Mouse (Mus musculus) intestine, embryonic 14.5 days (tissue): ENCODE measurements around the gene Vmn1r26. TPM values are rescaled to one million over a fixed set of nuclear protein-coding genes. Genes with fewer than 3 reads are reported as not detected.
"Not testable (repeated sequence)": the region's sequence is repeated elsewhere in the genome, so short reads cannot be mapped to it uniquely, and the experiment has no call there.

Experiments
- ATAC-seq: fragments of 200-750 bp; cut with Nextera tagmentation; replicated peaks from 2 replicates; pipeline ENCODE4 v1.8.0; 2017; ENCODE audit warnings: low read depth, moderate number of reproducible peaks, moderate TSS enrichment, moderate library complexity; ENCODE audit not compliant: low FRiP score, low TSS enrichment
- DNase-seq: peaks from one replicate; pipeline ENCODE4 v3.0.0-alpha.2; 2018; ENCODE audit warnings: low spot score
- H3K27ac ChIP-seq: fragments of 300-500 bp; sonication (generic); 2 replicates; pipeline ENCODE4 v1.5.1; 2014; ENCODE audit warnings: low read depth, mild to moderate bottlenecking, control low read depth
- H3K27me3 ChIP-seq: fragments of 300-500 bp; sonication (generic); replicated peaks from 2 replicates; pipeline ENCODE4 v1.6.1; 2014; ENCODE audit warnings: low read length, control low read depth; ENCODE audit not compliant: control insufficient read depth, insufficient read depth
- H3K36me3 ChIP-seq: fragments of 300-500 bp; sonication (generic); 2 replicates; pipeline ENCODE4 v1.6.1; 2014; ENCODE audit warnings: low read length, control low read depth; ENCODE audit not compliant: control insufficient read depth, insufficient read depth
- H3K4me1 ChIP-seq: fragments of 300-500 bp; sonication (generic); replicated peaks from 2 replicates; pipeline ENCODE4 v1.6.1; 2014; ENCODE audit warnings: low read length, control low read depth, mixed read lengths; ENCODE audit not compliant: control insufficient read depth, insufficient read depth
- H3K4me2 ChIP-seq: fragments of 300-500 bp; sonication (generic); 2 replicates; pipeline ENCODE4 v1.6.1; 2014; ENCODE audit warnings: low read length
- H3K4me3 ChIP-seq: fragments of 300-500 bp; sonication (generic); 2 replicates; pipeline ENCODE4 v1.5.1; 2014; ENCODE audit warnings: low read depth, low read length, control low read depth, mixed read lengths
- H3K9ac ChIP-seq: fragments of 300-500 bp; sonication (generic); 2 replicates; pipeline ENCODE4 v1.6.1; 2014; ENCODE audit warnings: mild to moderate bottlenecking, low read length
- H3K9me3 ChIP-seq: fragments of 300-500 bp; sonication (generic); 2 replicates; pipeline ENCODE4 v1.6.1; 2016; ENCODE audit warnings: low read length, control low read depth; ENCODE audit not compliant: control insufficient read depth
- WGBS: fragments of 180-500 bp; shearing (Covaris S2); extraction: QIAGEN DNeasy Blood & Tissue Kit; methylation state at CpG from one replicate; pipeline ENCODE4 v1.1.7; 2014; 5-methylcytosine and 5-hydroxymethylcytosine counted together
- polyA plus RNA-seq: library from polyadenylated mRNA; unstranded; fragments of >200 nt; fragmentation: Nextera tagmentation; extraction: Ambion mirVana; gene quantifications from 2 replicates; pipeline ENCODE4 v1.2.1, GENCODE M21; 2014

The Vmn1r26 gene
- not detected in 2 replicates for polyA plus RNA-seq

- Histone ChIP-seq H3K27ac (no peak within 1 kb of the TSS), H3K36me3 (no peaks in the 10 kb centered on the region), H3K4me1 (no peaks in the 10 kb centered on the region), H3K9ac (no peak within 1 kb of the TSS), H3K9me3 (no peaks in the 10 kb centered on the region), H3K27me3 (no peaks in the 10 kb centered on the region), H3K4me2 (no peak within 1 kb of the TSS), H3K4me3 (no peak within 1 kb of the TSS)
- ATAC-seq (no peak), DNase-seq (no peak)
- 93% methylated on average over 1 of the region's 1 CpGs for WGBS
Observed at GRCm38 (mm10) chr6:58015059-58015458, at the start of gene Vmn1r26. Gene Vmn1r26 (minus strand): TSS chr6:58015159.

DNA sequence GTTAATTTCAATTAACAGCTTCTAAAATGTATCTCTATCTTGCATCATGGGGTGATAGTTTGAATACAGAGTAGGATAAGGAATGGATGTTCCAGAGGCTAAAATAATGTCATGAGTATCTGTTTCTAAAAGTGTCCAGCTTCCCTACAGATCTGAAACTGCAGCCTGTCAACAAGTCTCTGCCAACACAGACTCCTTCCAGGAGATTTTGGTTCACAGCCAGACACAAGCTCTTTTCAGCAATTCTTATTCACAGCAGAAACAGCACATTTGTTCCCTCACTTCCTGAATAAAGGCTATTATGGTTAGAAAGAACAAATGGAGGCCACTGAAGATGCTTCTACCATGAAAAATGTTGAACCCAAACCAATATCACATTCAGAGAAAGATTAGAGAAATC is 29.1 kb upstream of the Vmn1r26 start:
- Histone ChIP-seq H3K36me3 (no peaks in the 10 kb centered on the region), H3K9me3 (no peaks in the 10 kb centered on the region), H3K4me1 (no peaks in the 10 kb centered on the region), H3K9ac (no peak overlapping the region), H3K27ac (no peak overlapping the region), H3K27me3 (no peaks in the 10 kb centered on the region), H3K4me2 (no peak overlapping the region), H3K4me3 (no peak overlapping the region)
- DNase-seq (no peak), ATAC-seq (no peak)

- not testable (repeated sequence) for H3K4me1 ChIP-seq, DNase-seq, H3K4me3 ChIP-seq, H3K9ac ChIP-seq, H3K27me3 ChIP-seq, H3K36me3 ChIP-seq, H3K27ac ChIP-seq, ATAC-seq, H3K4me2 ChIP-seq, H3K9me3 ChIP-seq
- 92% methylated on average over 21 of the region's 21 CpGs for WGBS
Observed at GRCm38 (mm10) chr6:58017478-58017877, 2.5 kb upstream of the Vmn1r26 start.

DNA sequence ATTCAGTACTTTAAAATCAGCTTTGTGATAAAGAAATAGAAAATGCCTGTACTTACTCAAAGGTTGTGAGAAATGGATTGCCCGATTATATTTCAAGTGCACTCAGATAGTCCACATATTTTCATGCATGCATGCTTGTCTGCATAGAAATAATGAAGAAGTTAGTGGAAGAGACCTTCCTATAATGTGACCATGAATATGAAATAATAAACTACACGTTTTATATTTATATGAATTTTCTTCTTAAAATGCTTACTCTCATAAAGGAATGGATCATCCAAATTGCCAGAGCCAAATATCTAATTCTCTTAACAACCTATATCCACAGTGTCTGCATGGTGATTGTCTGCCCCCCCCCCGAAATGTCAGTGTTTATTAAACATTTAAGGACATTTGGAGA is 34.2 kb downstream of the Vmn1r26 start, which contains the start of gene Vmn1r25:
Gene Vmn1r25, minus strand, starts transcription at position 101 of the 400 bp plus-strand sequence.
- ATAC-seq: no peak
- no peak within 1 kb of the TSS for H3K27ac ChIP-seq
- no peaks in the 10 kb centered on the region for H3K9me3 ChIP-seq
- H3K27me3 ChIP-seq: no peaks in the 10 kb centered on the region
- WGBS: 59% methylated on average over 3 of the region's 3 CpGs
- H3K9ac ChIP-seq: no peak within 1 kb of the TSS
- H3K4me1 ChIP-seq: no peaks in the 10 kb centered on the region
- no peaks in the 10 kb centered on the region for H3K36me3 ChIP-seq
- no peak for DNase-seq
- H3K4me3 ChIP-seq: no peak within 1 kb of the TSS
- no peak within 1 kb of the TSS for H3K4me2 ChIP-seq

DNA sequence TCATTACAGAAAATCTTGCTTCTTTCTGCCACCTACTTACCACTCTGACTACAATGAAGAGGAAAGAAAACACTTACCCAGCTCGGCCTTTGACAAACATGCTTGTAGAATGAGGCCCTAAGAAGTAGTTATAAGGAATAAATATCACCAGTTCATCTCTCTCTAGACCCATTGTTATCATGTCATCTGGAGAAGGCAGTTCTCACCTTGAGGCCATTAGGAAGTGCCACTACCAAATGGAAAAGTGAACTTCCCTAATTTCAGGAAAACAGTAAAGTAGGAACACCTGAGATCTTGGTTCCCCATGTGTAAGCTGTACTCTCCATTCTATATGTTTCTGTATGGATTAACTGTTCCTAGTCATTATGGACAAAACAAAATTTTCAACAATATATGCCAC is 53.6 kb downstream of the Vmn1r26 start, which contains the start of gene Vmn1r24:
Gene Vmn1r24, minus strand, starts transcription at position 101 of the 400 bp plus-strand sequence.
- not testable (repeated sequence) for H3K4me2 ChIP-seq, H3K9me3 ChIP-seq, ATAC-seq, H3K36me3 ChIP-seq, H3K27me3 ChIP-seq, H3K9ac ChIP-seq, DNase-seq, H3K4me1 ChIP-seq, H3K4me3 ChIP-seq, H3K27ac ChIP-seq
- 74% methylated on average over 1 of the region's 1 CpGs for WGBS

Other genes with a start within 250 kb of the Vmn1r26 start
- 17.9 and 21.5 TPM in 2 replicates for gene Vopp1, start 190.0 kb downstream of the Vmn1r26 start, polyA plus RNA-seq
- not detected in 2 replicates for gene Vmn1r21, start 164.8 kb downstream of the Vmn1r26 start, polyA plus RNA-seq
- not detected in 2 replicates for gene Vmn1r22, start 107.1 kb downstream of the Vmn1r26 start, polyA plus RNA-seq
- gene Vmn1r23, start 88.3 kb downstream of the Vmn1r26 start, polyA plus RNA-seq: not detected in 2 replicates
- not detected in 2 replicates for gene Vmn1r24, start 53.7 kb downstream of the Vmn1r26 start, polyA plus RNA-seq
- not detected in 2 replicates for gene Vmn1r25, start 34.3 kb downstream of the Vmn1r26 start, polyA plus RNA-seq
- not detected in 2 replicates for gene Vmn1r27, start 203.7 kb upstream of the Vmn1r26 start, polyA plus RNA-seq
- gene Vmn1r28, start 246.9 kb upstream of the Vmn1r26 start, polyA plus RNA-seq: not detected in 2 replicates